Mouse (Mus musculus): ENCODE measurements around the gene Rgs19. TPM values are rescaled to one million over a fixed set of nuclear protein-coding genes. Genes with fewer than 3 reads are reported as not detected.

Gene Rgs19
- polyA plus RNA-seq, 1 experiment from 2014 or later: 61.7 TPM

- no peak overlapping the region for H3K9ac ChIP-seq
- WGBS: 76% methylated on average over 6 of the region's 6 CpGs
- ATAC-seq (replicated peaks; ENCODE audit: low FRiP score): no peak
- H3K4me2 ChIP-seq: no peak overlapping the region
- H3K4me1 ChIP-seq: no peaks in the 10 kb centered on the region
- H3K9me3 ChIP-seq (replicated peaks): no peaks in the 10 kb centered on the region
- no peak overlapping the region for H3K27ac ChIP-seq
- H3K4me3 ChIP-seq (replicated peaks): no peak overlapping the region
- H3K36me3 ChIP-seq: peaks cover 100% of the 10 kb centered on the region
- no peaks in the 10 kb centered on the region for H3K27me3 ChIP-seq
Measured at GRCm38 (mm10) chr2:181646626-181647472, 46.9 kb downstream of the Rgs19 start.

- 92% methylated on average over 3 of the region's 3 CpGs for WGBS
- no peak overlapping the region for H3K27ac ChIP-seq
- H3K4me2 ChIP-seq: no peak overlapping the region
- H3K9me3 ChIP-seq (replicated peaks): no peaks in the 10 kb centered on the region
- no peaks in the 10 kb centered on the region for H3K4me1 ChIP-seq
- no peaks in the 10 kb centered on the region for H3K27me3 ChIP-seq
- peaks cover 100% of the 10 kb centered on the region for H3K36me3 ChIP-seq
- H3K9ac ChIP-seq: no peak overlapping the region
- H3K4me3 ChIP-seq (replicated peaks): no peak overlapping the region
- ATAC-seq (replicated peaks; ENCODE audit: low FRiP score): no peak
Measured at GRCm38 (mm10) chr2:181645666-181646065, 48.1 kb downstream of the Rgs19 start.

GRCm38 (mm10) chr2:181644361-181644760 is 49.4 kb downstream of the Rgs19 start:
- Histone ChIP-seq H3K27me3 (no peaks in the 10 kb centered on the region), H3K27ac (no peak overlapping the region), H3K9ac (no peak overlapping the region), H3K9me3 (replicated peaks) (no peaks in the 10 kb centered on the region), H3K4me3 (replicated peaks) (no peak overlapping the region), H3K36me3 (peaks cover 99% of the 10 kb centered on the region), H3K4me1 (no peaks in the 10 kb centered on the region), H3K4me2 (no peak overlapping the region)
- ATAC-seq (replicated peaks; ENCODE audit: low FRiP score): no peak
- 93% methylated on average over 2 of the region's 2 CpGs for WGBS

Other genes with a start within 250 kb of the Rgs19 start
- 25.5 and 28.0 TPM in 2 replicates for gene Zbtb46, start 234.6 kb downstream of the Rgs19 start, polyA plus RNA-seq (2015; fragmentation: Nextera tagmentation; extraction: Ambion mirVana)
- gene Abhd16b, start 200.8 kb downstream of the Rgs19 start, polyA plus RNA-seq (2015; fragmentation: Nextera tagmentation; extraction: Ambion mirVana): 0.30 TPM in 1 of 2 replicates, not detected in the other
- gene Tpd52l2, start 196.8 kb downstream of the Rgs19 start, polyA plus RNA-seq (2015; fragmentation: Nextera tagmentation; extraction: Ambion mirVana): 162 and 169 TPM in 2 replicates
- 84.4 and 88.6 TPM in 2 replicates for gene Dnajc5, start 173.5 kb downstream of the Rgs19 start, polyA plus RNA-seq (2015; fragmentation: Nextera tagmentation; extraction: Ambion mirVana)
- 50.7 and 59.0 TPM in 2 replicates for gene Uckl1, start 109.1 kb downstream of the Rgs19 start, polyA plus RNA-seq (2015; fragmentation: Nextera tagmentation; extraction: Ambion mirVana)
- 67.4 and 69.5 TPM in 2 replicates for gene Prpf6, start 102.1 kb downstream of the Rgs19 start, polyA plus RNA-seq (2015; fragmentation: Nextera tagmentation; extraction: Ambion mirVana)
- 43.1 and 51.6 TPM in 2 replicates for gene Zfp512b, start 101.2 kb downstream of the Rgs19 start, polyA plus RNA-seq (2015; fragmentation: Nextera tagmentation; extraction: Ambion mirVana)
- 24.6 and 26.3 TPM in 2 replicates for gene Samd10, start 94.8 kb downstream of the Rgs19 start, polyA plus RNA-seq (2015; fragmentation: Nextera tagmentation; extraction: Ambion mirVana)
- gene Gm29797, start 36.9 kb downstream of the Rgs19 start, polyA plus RNA-seq (2015; fragmentation: Nextera tagmentation; extraction: Ambion mirVana): 0.21 TPM in 1 of 2 replicates, not detected in the other
- gene Sox18, start 22.3 kb downstream of the Rgs19 start, polyA plus RNA-seq (2015; fragmentation: Nextera tagmentation; extraction: Ambion mirVana): 48.1 and 49.9 TPM in 2 replicates
- gene Tcea2, start 13.7 kb downstream of the Rgs19 start, polyA plus RNA-seq (2015; fragmentation: Nextera tagmentation; extraction: Ambion mirVana): 25.6 and 25.9 TPM in 2 replicates
- gene Lkaaear1, start 4.5 kb upstream of the Rgs19 start, polyA plus RNA-seq (2015; fragmentation: Nextera tagmentation; extraction: Ambion mirVana): 0.22 TPM in 1 of 2 replicates, not detected in the other
- 0.36 and 1.9 TPM in 2 replicates for gene Oprl1, start 21.0 kb upstream of the Rgs19 start, polyA plus RNA-seq (2015; fragmentation: Nextera tagmentation; extraction: Ambion mirVana)
- gene Myt1, start 69.4 kb upstream of the Rgs19 start, polyA plus RNA-seq (2015; fragmentation: Nextera tagmentation; extraction: Ambion mirVana): 0.26 and 0.71 TPM in 2 replicates
- 33.6 and 36.2 TPM in 2 replicates for gene Pcmtd2, start 143.9 kb upstream of the Rgs19 start, polyA plus RNA-seq (2015; fragmentation: Nextera tagmentation; extraction: Ambion mirVana)
- gene Polr3k, start 170.4 kb upstream of the Rgs19 start, polyA plus RNA-seq (2015; fragmentation: Nextera tagmentation; extraction: Ambion mirVana): 69.0 and 73.9 TPM in 2 replicates